Mouse (Mus musculus): Measurements from ENCODE around the gene Cav2. TPM values are rescaled to one million over a fixed set of nuclear protein-coding genes. Genes with fewer than 3 reads are reported as not detected.

Cav2 gene
- polyA plus RNA-seq, 1 experiment from 2014 or later, result 7.4 TPM

DNA sequence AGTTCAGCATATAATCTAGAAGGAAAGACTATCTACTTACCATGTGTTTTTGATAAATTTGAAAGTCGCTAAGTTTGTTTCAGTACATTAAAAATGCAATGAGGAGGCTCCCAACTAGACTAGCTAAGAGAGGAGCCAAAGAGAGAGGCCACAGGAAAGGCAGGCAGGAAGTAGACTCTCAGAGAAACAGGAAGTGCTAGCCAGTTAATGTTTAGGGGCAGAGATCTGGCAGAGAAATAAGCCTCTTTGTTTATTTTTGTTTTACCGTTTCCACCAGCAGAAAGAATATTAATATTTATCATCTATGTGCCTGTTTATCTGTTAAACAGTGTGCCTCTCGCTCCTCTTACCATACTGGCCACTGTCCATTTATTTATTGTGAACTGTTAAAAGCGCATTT lies 5.4 kb downstream of the Cav2 start:
- WGBS, result 74% methylated on average over 4 of the region's 4 CpGs
- Histone ChIP-seq H3K9ac (replicated peaks; ENCODE audit: low read length) (no peak overlapping the region), H3K27me3 (ENCODE audit: control insufficient read depth, insufficient read depth, low read length) (no peaks in the 10 kb centered on the region), H3K4me3 (ENCODE audit: low read depth, low read length) (no peak overlapping the region), H3K4me1 (ENCODE audit: control insufficient read depth, insufficient read depth, low read length) (no peaks in the 10 kb centered on the region), H3K36me3 (replicated peaks; ENCODE audit: control insufficient read depth, insufficient read depth, low read depth, low read length) (no peaks in the 10 kb centered on the region), H3K9me3 (replicated peaks; ENCODE audit: control insufficient read depth, low read length) (no peaks in the 10 kb centered on the region), H3K27ac (replicated peaks; ENCODE audit: low read depth, low read length) (no peak overlapping the region; the same call in 1 of the 2 replicates), H3K4me2 (ENCODE audit: low read depth, low read length) (no peak overlapping the region)
- ATAC-seq (replicated peaks; ENCODE audit: insufficient number of reproducible peaks, low FRiP score, low TSS enrichment, low read depth) (no peak), DNase-seq (ENCODE audit: low spot score) (no peak)

DNA sequence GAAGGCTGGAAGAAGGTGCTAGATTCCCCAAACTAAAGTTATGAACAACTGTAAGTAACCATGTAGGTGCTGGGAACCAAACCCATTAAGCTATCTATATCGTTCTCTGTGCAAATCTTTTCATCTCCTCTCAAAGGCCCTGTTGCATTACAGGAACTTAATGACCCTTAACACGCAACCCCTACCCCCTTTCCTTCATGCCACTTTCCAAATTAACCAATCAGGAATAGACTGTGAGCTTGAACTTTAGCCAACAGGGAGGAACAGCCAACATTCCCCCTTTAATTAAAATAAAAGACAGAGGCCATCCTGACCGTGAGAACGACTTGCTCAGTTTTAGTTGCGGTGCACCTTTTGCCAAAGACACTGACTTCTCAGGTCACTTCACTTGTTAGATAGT lies 14.1 kb downstream of the Cav2 start:
- no peak overlapping the region for H3K4me2 ChIP-seq (ENCODE audit: low read depth, low read length)
- no peak overlapping the region for H3K27ac ChIP-seq (replicated peaks; ENCODE audit: low read depth, low read length)
- no peak overlapping the region for H3K4me3 ChIP-seq (ENCODE audit: low read depth, low read length)
- 75% methylated on average over 5 of the region's 5 CpGs for WGBS
- H3K9me3 ChIP-seq (replicated peaks; ENCODE audit: control insufficient read depth, low read length), result no peaks in the 10 kb centered on the region
- H3K9ac ChIP-seq (replicated peaks; ENCODE audit: low read length), result no peak overlapping the region
- ATAC-seq (replicated peaks; ENCODE audit: insufficient number of reproducible peaks, low FRiP score, low TSS enrichment, low read depth) (no peak), DNase-seq (ENCODE audit: low spot score) (no peak)
- no peaks in the 10 kb centered on the region for H3K27me3 ChIP-seq (ENCODE audit: control insufficient read depth, insufficient read depth, low read length)
- no peaks in the 10 kb centered on the region for H3K36me3 ChIP-seq (replicated peaks; ENCODE audit: control insufficient read depth, insufficient read depth, low read depth, low read length)
- H3K4me1 ChIP-seq (ENCODE audit: control insufficient read depth, insufficient read depth, low read length), result no peaks in the 10 kb centered on the region

- H3K36me3 ChIP-seq (replicated peaks; ENCODE audit: control insufficient read depth, insufficient read depth, low read depth, low read length), result no peaks in the 10 kb centered on the region
- WGBS, result under 1% methylated on average over 26 of the region's 26 CpGs
- H3K27ac ChIP-seq (replicated peaks; ENCODE audit: low read depth, low read length), result no peak within 1 kb of the TSS
- peak within 1 kb of the TSS; percentile 36 for H3K4me3 ChIP-seq (ENCODE audit: low read depth, low read length)
- H3K27me3 ChIP-seq (ENCODE audit: control insufficient read depth, insufficient read depth, low read length), result peaks cover 11% of the 10 kb centered on the region
- peak within 1 kb of the TSS; percentile 10 for H3K9ac ChIP-seq (replicated peaks; ENCODE audit: low read length)
- peak; percentile 64 for DNase-seq (ENCODE audit: low spot score)
- no peaks in the 10 kb centered on the region for H3K4me1 ChIP-seq (ENCODE audit: control insufficient read depth, insufficient read depth, low read length)
- ATAC-seq (replicated peaks; ENCODE audit: insufficient number of reproducible peaks, low FRiP score, low TSS enrichment, low read depth), result peak; percentile 46
- peak within 1 kb of the TSS; percentile 68 for H3K4me2 ChIP-seq (ENCODE audit: low read depth, low read length)
- no peaks in the 10 kb centered on the region for H3K9me3 ChIP-seq (replicated peaks; ENCODE audit: control insufficient read depth, low read length)
Measured at GRCm38 (mm10) chr6:17305954-17306601, 25.1 kb downstream of the Cav2 start, which contains the start of gene Cav1. Gene Cav1, plus strand, starts transcription at chr6:17306335.

GRCm38 (mm10) chr6:17306602-17307325 lies 25.8 kb downstream of the Cav2 start:
- H3K4me2 ChIP-seq (ENCODE audit: low read depth, low read length), result peak overlapping the region; percentile 68
- no peaks in the 10 kb centered on the region for H3K36me3 ChIP-seq (replicated peaks; ENCODE audit: control insufficient read depth, insufficient read depth, low read depth, low read length)
- WGBS, result 2% methylated on average over 18 of the region's 19 CpGs
- ATAC-seq (replicated peaks; ENCODE audit: insufficient number of reproducible peaks, low FRiP score, low TSS enrichment, low read depth), result peak; percentile 39; the same call in 1 of the 2 replicates
- no peak overlapping the region for H3K27ac ChIP-seq (replicated peaks; ENCODE audit: low read depth, low read length)
- H3K9ac ChIP-seq (replicated peaks; ENCODE audit: low read length), result peak overlapping the region; percentile 10
- H3K27me3 ChIP-seq (ENCODE audit: control insufficient read depth, insufficient read depth, low read length), result peaks cover 11% of the 10 kb centered on the region
- peak overlapping the region; percentile 36 for H3K4me3 ChIP-seq (ENCODE audit: low read depth, low read length)
- peak; percentile 31 for DNase-seq (ENCODE audit: low spot score)
- H3K4me1 ChIP-seq (ENCODE audit: control insufficient read depth, insufficient read depth, low read length), result no peaks in the 10 kb centered on the region
- no peaks in the 10 kb centered on the region for H3K9me3 ChIP-seq (replicated peaks; ENCODE audit: control insufficient read depth, low read length)

- peak; percentile 71 for DNase-seq (ENCODE audit: low spot score)
- H3K27me3 ChIP-seq (ENCODE audit: control insufficient read depth, insufficient read depth, low read length), result peaks cover 11% of the 10 kb centered on the region
- no peaks in the 10 kb centered on the region for H3K9me3 ChIP-seq (replicated peaks; ENCODE audit: control insufficient read depth, low read length)
- H3K4me1 ChIP-seq (ENCODE audit: control insufficient read depth, insufficient read depth, low read length), result no peaks in the 10 kb centered on the region
- ATAC-seq (replicated peaks; ENCODE audit: insufficient number of reproducible peaks, low FRiP score, low TSS enrichment, low read depth), result peak; percentile 89
- no peak overlapping the region for H3K9ac ChIP-seq (replicated peaks; ENCODE audit: low read length)
- peak overlapping the region; percentile 68 for H3K4me2 ChIP-seq (ENCODE audit: low read depth, low read length)
- no peaks in the 10 kb centered on the region for H3K36me3 ChIP-seq (replicated peaks; ENCODE audit: control insufficient read depth, insufficient read depth, low read depth, low read length)
- no peak overlapping the region for H3K27ac ChIP-seq (replicated peaks; ENCODE audit: low read depth, low read length)
- 1% methylated on average over 30 of the region's 31 CpGs for WGBS
- H3K4me3 ChIP-seq (ENCODE audit: low read depth, low read length), result peak overlapping the region; percentile 36
Measured at GRCm38 (mm10) chr6:17307461-17308115, 26.6 kb downstream of the Cav2 start.

- H3K27me3 ChIP-seq (ENCODE audit: control insufficient read depth, insufficient read depth, low read length), result peaks cover 11% of the 10 kb centered on the region
- no peaks in the 10 kb centered on the region for H3K4me1 ChIP-seq (ENCODE audit: control insufficient read depth, insufficient read depth, low read length)
- no peaks in the 10 kb centered on the region for H3K9me3 ChIP-seq (replicated peaks; ENCODE audit: control insufficient read depth, low read length)
- no peak overlapping the region for H3K4me2 ChIP-seq (ENCODE audit: low read depth, low read length)
- ATAC-seq (replicated peaks; ENCODE audit: insufficient number of reproducible peaks, low FRiP score, low TSS enrichment, low read depth) (no peak), DNase-seq (ENCODE audit: low spot score) (no peak)
- H3K9ac ChIP-seq (replicated peaks; ENCODE audit: low read length), result no peak overlapping the region
- no peaks in the 10 kb centered on the region for H3K36me3 ChIP-seq (replicated peaks; ENCODE audit: control insufficient read depth, insufficient read depth, low read depth, low read length)
- H3K27ac ChIP-seq (replicated peaks; ENCODE audit: low read depth, low read length), result no peak overlapping the region
- 27% methylated on average over 2 of the region's 2 CpGs for WGBS
- H3K4me3 ChIP-seq (ENCODE audit: low read depth, low read length), result no peak overlapping the region
Measured at GRCm38 (mm10) chr6:17308661-17309060, 27.7 kb downstream of the Cav2 start.

- no peak overlapping the region for H3K9ac ChIP-seq (replicated peaks; ENCODE audit: low read length)
- H3K36me3 ChIP-seq (replicated peaks; ENCODE audit: control insufficient read depth, insufficient read depth, low read depth, low read length), result no peaks in the 10 kb centered on the region
- H3K4me2 ChIP-seq (ENCODE audit: low read depth, low read length), result no peak overlapping the region
- no peak for ATAC-seq (replicated peaks; ENCODE audit: insufficient number of reproducible peaks, low FRiP score, low TSS enrichment, low read depth)
- H3K27me3 ChIP-seq (ENCODE audit: control insufficient read depth, insufficient read depth, low read length), result peaks cover 11% of the 10 kb centered on the region
- no peak for DNase-seq (ENCODE audit: low spot score)
- H3K4me3 ChIP-seq (ENCODE audit: low read depth, low read length), result no peak overlapping the region
- WGBS, result 75% methylated on average over 2 of the region's 2 CpGs
- no peaks in the 10 kb centered on the region for H3K4me1 ChIP-seq (ENCODE audit: control insufficient read depth, insufficient read depth, low read length)
- H3K9me3 ChIP-seq (replicated peaks; ENCODE audit: control insufficient read depth, low read length), result no peaks in the 10 kb centered on the region
- H3K27ac ChIP-seq (replicated peaks; ENCODE audit: low read depth, low read length), result no peak overlapping the region
Measured at GRCm38 (mm10) chr6:17309260-17309659, 28.3 kb downstream of the Cav2 start.

GRCm38 (mm10) chr6:17314241-17314640 lies 33.3 kb downstream of the Cav2 start:
- Histone ChIP-seq H3K9ac (replicated peaks; ENCODE audit: low read length) (no peak overlapping the region), H3K27me3 (ENCODE audit: control insufficient read depth, insufficient read depth, low read length) (no peaks in the 10 kb centered on the region), H3K4me3 (ENCODE audit: low read depth, low read length) (no peak overlapping the region), H3K27ac (replicated peaks; ENCODE audit: low read depth, low read length) (no peak overlapping the region), H3K4me1 (ENCODE audit: control insufficient read depth, insufficient read depth, low read length) (no peaks in the 10 kb centered on the region), H3K36me3 (replicated peaks; ENCODE audit: control insufficient read depth, insufficient read depth, low read depth, low read length) (no peaks in the 10 kb centered on the region), H3K9me3 (replicated peaks; ENCODE audit: control insufficient read depth, low read length) (no peaks in the 10 kb centered on the region), H3K4me2 (ENCODE audit: low read depth, low read length) (no peak overlapping the region)
- ATAC-seq (replicated peaks; ENCODE audit: insufficient number of reproducible peaks, low FRiP score, low TSS enrichment, low read depth) (no peak), DNase-seq (ENCODE audit: low spot score) (no peak)
- WGBS, result 83% methylated on average over 2 of the region's 2 CpGs
